Mouse (Mus musculus): ENCODE results near the gene Snx11. TPM values are rescaled to one million over a fixed set of nuclear protein-coding genes. Genes with fewer than 3 reads are reported as not detected.
"Not testable (repeated sequence)": the region's sequence is repeated elsewhere in the genome, so short reads cannot be mapped to it uniquely, and the experiment has no call there.

The Snx11 gene
- total RNA-seq, 1 experiment from 2014 or later = 23.4 TPM

- no peak for DNase-seq
Observed at GRCm38 (mm10) chr11:96796586-96796985, 19.2 kb upstream of the Snx11 start.

DNA sequence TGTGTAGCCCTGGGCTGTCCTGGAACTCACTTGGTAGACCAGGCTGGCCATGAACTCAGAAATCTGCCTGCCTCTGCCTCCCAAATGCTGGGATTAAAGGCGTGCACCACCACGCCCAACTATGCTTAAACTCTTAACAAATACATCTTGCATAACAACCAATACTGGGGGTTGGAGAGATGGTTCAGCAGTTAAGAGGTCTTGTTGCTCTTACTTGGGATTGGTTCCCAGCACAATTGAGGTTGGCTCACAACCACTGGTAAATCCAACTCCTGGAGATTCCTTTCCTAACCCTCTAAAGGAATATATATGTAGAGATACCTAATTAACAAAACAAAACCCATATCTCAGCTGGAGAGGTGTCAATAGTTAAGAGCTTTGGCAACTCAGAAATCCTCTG lies 18.7 kb upstream of the Snx11 start:
- no peak for DNase-seq

GRCm38 (mm10) chr11:96795491-96795890 lies 18.1 kb upstream of the Snx11 start:
- no peak for DNase-seq

- no peak for DNase-seq
Observed at GRCm38 (mm10) chr11:96790681-96791080, 13.3 kb upstream of the Snx11 start.

- no peak for DNase-seq
Observed at GRCm38 (mm10) chr11:96789990-96790389, 12.6 kb upstream of the Snx11 start.

GRCm38 (mm10) chr11:96788871-96789795 lies 11.8 kb upstream of the Snx11 start, which contains the start of gene Cbx1:
Gene Cbx1 (plus strand): TSS chr11:96789127.
- DNase-seq = peak; percentile 95

DNA sequence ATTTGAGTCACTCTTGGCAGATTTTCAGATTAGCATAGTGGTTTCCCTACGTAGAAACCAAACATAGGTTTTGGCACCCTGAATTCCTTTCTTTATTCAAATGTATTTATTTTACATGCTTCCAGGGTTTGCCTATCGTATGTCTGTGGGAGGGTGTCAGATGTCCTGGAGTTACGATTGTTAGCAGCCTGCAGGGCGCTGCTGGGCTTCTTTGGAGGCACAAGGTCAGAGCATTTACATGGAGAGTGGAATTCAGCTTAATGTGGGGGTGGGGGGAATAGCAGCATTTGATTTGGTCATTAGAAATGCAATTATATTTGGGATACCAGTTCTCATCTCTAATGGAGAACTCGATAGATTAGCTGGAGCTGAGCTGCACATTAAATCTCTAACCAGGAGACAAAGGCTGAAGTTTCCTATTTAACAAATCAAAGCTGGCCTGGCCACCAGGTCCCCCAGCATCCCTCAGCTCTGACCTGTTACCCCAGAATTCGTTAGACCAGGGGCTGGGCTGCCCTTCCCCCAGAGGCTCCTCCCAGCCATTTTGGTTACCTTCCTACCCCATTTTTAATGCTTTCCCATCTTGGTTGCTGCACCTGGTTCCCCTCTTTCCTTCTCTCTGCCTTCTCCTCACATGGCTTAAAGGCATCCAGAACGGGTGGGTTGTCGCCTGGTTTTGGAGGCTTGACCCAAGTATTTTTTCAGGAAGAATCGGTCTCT lies 9.5 kb upstream of the Snx11 start:
- DNase-seq = no peak

- DNase-seq = peak; percentile 87
Observed at GRCm38 (mm10) chr11:96784847-96785246, 7.5 kb upstream of the Snx11 start.

DNA sequence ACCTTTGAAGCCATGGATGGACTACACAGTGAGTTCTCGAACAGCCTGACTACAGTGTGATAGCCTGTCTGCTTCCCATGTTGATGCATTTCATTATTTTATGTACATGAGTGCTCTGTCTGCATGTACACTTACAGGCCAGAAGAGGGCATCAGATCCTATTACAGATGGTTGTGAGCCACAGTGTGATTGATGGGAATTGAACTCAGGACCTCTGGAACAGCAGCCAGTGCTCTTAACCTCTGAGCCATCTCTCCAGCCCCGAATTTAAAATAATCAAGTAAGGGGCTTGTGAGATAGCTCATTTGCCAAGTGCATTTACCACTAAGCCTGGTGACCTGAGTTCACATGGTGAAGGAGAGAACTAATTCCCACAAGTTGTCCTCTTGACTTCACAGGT lies 4.1 kb upstream of the Snx11 start:
- no peak for DNase-seq

GRCm38 (mm10) chr11:96780306-96780705 lies 2.9 kb upstream of the Snx11 start:
- no peak for DNase-seq

DNA sequence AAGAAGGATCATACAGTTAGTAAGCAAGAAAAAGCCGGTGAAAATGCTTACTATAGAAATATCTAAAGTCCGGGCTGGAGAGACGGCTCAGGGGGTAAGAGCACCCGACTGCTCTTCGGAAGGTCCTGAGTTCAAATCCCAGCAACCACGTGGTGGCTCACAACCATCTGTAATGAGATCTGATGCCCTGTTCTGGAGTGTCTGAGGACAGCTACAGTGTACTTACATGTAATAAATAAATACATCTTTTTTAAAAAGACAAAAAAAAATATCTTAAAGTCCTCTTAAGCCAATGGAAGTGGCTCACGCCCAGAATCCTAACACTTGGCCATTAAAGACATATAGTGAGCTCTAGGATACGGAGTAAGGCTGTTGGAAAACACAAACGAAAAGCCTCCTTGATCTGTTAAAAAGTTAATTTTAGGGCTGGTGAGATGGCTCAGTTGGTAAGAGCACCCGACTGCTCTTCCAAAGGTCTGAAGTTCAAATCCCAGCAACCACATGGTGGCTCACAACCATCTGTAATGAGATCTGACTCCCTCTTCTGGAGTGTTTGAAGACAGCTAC lies 785 bp upstream of the Snx11 start:
- DNase-seq = not testable (repeated sequence)

GRCm38 (mm10) chr11:96776068-96776467 lies 1.3 kb downstream of the Snx11 start:
- no peak for DNase-seq

DNA sequence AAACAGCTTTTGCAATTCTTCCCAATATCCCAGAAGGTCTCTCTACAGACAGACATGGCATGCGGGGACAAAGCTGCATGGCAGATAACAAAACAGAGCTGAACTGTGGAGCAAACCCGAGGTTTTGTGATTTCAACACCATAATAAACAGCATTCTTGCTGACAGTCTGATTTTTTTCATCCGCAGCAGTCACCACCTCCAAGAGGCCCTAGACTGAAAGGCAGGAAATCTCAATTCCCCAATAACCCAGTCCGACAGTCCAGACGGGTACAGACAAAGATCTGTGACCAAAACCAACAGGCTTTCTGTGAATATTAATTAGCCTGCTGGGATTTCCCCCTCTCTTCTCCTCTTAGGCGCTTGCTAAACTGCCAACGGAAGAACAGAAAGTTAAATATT lies 1.7 kb downstream of the Snx11 start:
- DNase-seq = no peak

DNA sequence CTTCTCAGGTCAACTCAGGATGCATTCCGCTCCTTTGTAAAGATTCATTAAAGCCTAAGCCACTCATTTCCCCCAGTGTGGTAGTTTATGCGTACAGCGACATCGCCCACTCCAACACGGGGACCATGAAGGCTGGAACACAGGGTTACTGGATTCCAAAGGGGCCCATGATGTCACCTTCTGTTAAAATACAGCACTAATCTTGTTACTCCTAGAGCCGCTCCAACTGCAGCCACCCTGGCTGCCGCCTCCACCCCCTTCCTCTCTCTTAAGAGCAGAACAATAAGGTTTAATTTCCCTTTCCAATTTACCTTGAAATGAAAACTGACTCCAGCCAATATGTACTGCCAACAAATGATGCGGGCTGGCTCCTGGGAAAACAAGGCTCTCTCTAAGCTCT lies 2.3 kb downstream of the Snx11 start:
- no peak for DNase-seq

DNA sequence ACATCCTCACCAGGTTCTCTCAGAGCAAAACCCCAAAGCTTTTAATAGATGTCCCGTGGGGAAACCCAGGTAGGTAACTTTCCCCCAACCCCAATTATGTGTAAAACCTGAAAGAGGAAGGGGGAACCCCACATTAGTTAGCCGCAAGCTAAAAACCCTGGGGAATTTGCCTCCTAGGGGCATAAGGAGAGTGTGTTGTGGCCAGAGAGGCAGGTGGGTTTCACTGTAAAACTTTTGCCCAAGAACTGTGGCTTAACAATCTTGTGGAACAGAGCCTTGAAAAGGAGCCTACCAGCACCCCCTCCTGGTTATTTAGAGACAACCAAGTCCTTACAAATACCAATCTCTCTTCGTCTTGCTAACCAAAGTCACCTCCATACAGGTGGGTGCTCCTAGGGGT lies 2.8 kb downstream of the Snx11 start:
- no peak for DNase-seq

DNA sequence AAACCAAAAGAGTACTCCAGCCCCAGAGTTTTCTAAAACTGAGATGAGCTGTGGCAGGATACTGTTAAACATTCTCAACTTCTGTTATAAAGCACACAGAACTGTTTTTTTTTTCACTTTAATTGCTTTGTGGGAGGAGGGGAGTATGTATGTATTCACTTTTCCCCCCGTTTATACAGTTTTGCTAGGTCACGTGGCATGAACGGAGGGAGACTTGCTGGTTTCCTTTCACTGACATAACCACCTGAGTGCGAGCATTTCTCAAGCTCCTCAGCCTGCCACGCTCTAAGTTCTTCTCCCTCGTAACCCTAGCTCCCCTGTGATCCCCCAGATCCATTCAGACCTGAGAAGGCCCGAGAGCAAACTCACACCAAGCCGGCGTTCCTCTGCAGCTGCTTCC lies 4.9 kb downstream of the Snx11 start:
- DNase-seq = no peak

DNA sequence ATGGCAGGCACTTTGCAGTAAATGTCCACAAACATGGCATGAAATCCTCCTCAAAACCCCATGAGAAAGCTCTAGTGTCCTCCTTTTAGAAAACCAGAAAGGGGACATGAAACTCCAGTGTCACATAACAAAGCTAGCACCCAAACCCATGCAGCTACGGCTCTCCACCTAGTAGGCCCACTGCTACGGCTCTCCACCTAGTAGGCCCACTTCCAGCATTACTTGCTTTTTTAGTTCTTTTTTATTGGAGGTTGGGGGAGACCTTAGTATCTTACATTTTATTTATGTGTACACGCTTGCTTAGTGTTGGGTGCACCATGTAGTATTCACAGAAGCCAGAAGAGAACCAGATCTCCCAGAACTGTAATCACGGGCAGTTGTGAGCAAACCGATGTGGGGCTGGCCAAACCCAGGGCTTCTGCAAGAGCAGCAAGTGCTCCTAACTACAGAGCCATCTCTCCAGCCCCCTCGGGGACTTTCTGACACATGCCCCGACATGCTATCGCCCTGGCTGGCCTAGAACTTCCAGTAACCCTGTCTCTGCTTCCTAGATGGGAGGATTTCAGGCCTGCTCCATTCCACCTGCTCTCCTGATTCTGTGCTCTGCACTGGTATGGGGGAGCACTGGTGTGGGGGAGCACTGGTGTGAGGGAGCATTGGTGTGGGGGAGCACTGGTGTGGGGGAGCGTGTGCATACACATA lies 5.9 kb downstream of the Snx11 start:
- no peak for DNase-seq

- no peak for DNase-seq
Observed at GRCm38 (mm10) chr11:96768240-96768639, 9.1 kb downstream of the Snx11 start.

DNA sequence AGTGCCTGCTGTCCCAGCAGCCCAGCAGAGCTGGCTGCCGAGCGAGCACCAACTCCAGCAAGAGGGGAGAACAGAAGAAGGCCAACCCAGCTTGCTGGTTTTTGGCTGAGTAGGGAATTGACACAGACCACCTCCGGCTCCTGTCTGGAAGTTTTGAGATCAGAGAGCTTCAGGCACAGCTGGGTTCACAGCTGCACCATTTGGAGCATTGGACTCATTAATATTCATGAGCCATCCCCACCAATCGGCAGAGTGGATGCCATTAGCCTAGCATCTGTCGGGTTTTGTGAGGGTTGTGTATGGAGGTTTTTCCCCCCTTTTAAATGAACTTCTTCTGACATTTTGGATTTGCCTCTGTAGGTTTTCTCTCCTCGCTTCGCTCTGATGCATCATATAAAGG lies 10.3 kb downstream of the Snx11 start:
- DNase-seq = no peak

- peak; percentile 35 for DNase-seq
Observed at GRCm38 (mm10) chr11:96766555-96766954, 10.8 kb downstream of the Snx11 start.

DNA sequence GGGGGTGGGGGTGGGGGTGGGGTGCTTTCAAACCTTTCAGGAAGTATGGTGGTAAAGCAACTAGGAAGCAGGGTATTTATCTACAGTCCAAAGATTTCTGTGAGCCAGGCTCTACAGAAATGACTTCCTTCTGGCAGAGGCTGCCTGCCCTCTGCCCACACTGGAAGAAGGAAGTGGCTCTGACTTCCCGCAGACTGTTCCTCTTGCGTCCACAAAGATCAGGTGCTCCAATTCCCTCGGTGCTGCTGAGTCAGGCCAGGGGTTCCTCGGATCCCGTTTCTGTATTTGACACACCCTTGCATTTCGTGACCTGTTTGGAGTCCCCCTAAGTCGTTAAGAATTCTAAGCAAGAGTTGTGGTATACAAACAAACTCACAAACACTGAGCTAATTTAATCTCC lies 11.7 kb downstream of the Snx11 start:
- DNase-seq = no peak
